Mouse (Mus musculus) bone marrow macrophage, adult 2 months (primary cell): Measurements from ENCODE around the gene Rasal2.

ENCODE experiments used
- CTCF ChIP-seq: IDR thresholded peaks from 2 replicates; pipeline ENCODE4 v1.5.1; 2012; ENCODE audit warnings: low read depth, mild to moderate bottlenecking, low read length, moderate library complexity
- POLR2A ChIP-seq: IDR thresholded peaks from 2 replicates; pipeline ENCODE4 v1.6.1; 2012; ENCODE audit warnings: mild to moderate bottlenecking, low read depth, low read length, borderline replicate concordance

GRCm38 (mm10) chr1:157141014-157141413 lies 271.4 kb downstream of the Rasal2 start:
- TF ChIP-seq CTCF (no peak), POLR2A (no peak)
